Mouse (Mus musculus) gastrocnemius, postnatal 25 days (tissue): ENCODE measurements at regions not wholly inside any gene's neighbourhood (a gene's known extent, or its start where the extent isn't known, plus 50 kb on each side); places are given as distances from the start of the nearest gene placed in this dataset.
"Not testable (repeated sequence)": the region's sequence is repeated elsewhere in the genome, so short reads cannot be mapped to it uniquely, and the experiment has no call there.

Experiments used
- DNase-seq: peaks from one replicate; pipeline ENCODE4 v3.0.0; 2022

GRCm38 (mm10) chr10:96253671-96254070 lies 117.3 kb downstream of the Gm5426 start:
- DNase-seq, result no peak

DNA sequence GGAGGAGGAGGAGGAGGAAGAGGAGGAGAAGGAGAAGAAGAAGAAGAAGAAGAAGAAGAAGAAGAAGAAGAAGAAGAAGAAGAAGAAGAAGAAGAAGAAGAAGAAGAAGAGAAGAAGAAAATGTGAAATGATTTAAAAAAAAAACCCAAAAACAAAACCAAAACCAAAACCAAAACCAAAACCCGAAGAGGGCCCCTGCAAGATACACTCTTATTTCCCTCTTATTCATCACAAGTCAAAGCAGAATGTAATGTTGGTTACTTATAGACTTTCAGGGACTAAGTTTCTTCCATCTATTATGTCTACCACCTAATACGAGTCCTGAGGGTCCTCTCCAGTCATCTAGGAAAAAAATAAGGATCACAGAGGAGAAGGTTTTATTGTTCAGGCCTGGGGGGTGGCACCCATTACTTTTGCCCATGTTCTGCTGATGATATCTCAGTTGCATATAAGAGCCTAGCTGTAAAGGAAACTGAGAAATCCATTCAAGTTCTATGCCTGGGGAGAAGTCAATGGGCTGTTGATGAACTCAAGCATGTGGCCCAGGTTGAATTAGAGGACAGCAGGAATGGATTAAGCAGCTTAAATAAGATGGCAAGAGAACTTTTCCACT lies 118.0 kb downstream of the Gm5426 start:
- no peak for DNase-seq

GRCm38 (mm10) chr10:96257935-96258334 lies 121.5 kb downstream of the Gm5426 start:
- DNase-seq, result no peak

- DNase-seq, result no peak
Observed at GRCm38 (mm10) chr10:96259242-96259641, 122.8 kb downstream of the Gm5426 start.

GRCm38 (mm10) chr10:96259648-96260047 lies 123.2 kb downstream of the Gm5426 start:
- no peak for DNase-seq

DNA sequence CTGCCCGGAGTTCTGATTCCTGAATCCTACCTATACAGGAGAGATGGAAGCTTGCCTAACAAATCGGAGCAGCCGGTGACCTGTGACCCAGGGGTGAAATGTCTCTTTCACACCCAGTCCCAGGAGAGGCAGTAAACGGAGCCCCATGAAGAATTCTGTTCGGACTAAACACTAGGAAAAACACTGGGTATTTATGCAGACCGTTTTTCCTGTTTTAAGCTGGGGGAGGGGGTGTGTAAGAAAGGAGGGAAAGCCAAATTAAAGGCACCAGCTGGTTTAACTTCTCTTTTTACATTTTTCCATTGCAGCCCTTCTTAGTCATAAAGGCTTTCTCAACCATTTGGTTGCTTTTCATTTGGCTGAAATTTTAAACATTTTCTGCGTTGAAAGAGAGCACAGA lies 127.1 kb downstream of the Gm5426 start:
- DNase-seq, result no peak

- DNase-seq, result no peak
Observed at GRCm38 (mm10) chr10:96264433-96264832, 128.0 kb downstream of the Gm5426 start.

- DNase-seq, result no peak
Observed at GRCm38 (mm10) chr10:96264866-96265265, 128.5 kb downstream of the Gm5426 start.

GRCm38 (mm10) chr10:96266100-96266735 lies 129.8 kb downstream of the Gm5426 start:
- DNase-seq, result peak; percentile 16

DNA sequence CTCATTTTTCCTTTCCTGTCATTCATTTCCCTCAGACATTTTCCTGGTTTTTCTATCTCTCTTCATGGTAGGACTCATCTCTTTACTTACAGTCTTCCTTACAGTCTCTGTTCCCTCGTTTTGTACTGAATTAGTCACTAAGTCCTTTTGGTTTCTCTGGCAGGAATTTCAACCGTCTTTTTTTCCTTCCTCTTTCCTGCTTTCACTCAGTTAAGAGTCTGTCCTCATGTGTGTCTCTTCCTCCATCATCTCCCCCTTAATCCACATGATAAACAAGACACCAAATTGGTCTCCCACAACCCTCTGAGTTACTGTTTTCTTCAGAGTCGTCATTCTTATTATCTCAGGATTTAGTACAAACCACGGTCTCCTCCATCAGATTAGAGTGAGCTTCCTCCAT lies 131.2 kb downstream of the Gm5426 start:
- no peak for DNase-seq

- DNase-seq, result no peak
Observed at GRCm38 (mm10) chr10:96273607-96274365, 137.4 kb downstream of the Gm5426 start.

DNA sequence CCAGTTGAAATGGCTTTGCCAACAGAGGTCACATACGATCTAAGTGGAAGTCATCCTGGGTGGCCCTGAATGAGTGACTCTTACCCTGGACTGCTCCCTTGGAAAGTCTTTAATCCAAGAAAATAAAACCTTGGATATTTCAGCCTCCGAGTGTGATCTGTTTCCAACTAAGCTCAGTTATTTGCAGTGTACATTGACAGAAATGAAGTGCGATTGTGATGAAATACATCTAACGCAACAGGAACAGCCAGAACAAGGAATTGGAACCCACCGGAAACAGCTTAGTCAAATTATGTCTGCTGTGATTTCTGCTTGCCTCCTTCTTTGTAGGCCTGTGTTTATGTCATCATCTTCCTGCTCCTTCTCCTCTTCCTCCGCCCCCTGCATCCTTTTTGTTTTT lies 143.7 kb downstream of the Gm5426 start:
- no peak for DNase-seq

- no peak for DNase-seq
Observed at GRCm38 (mm10) chr10:96285407-96286093, 149.1 kb downstream of the Gm5426 start.

GRCm38 (mm10) chr10:96286094-96286485 lies 149.7 kb downstream of the Gm5426 start:
- no peak for DNase-seq

- not testable (repeated sequence) for DNase-seq
Observed at GRCm38 (mm10) chr10:96289005-96289404, 152.6 kb downstream of the Gm5426 start.

DNA sequence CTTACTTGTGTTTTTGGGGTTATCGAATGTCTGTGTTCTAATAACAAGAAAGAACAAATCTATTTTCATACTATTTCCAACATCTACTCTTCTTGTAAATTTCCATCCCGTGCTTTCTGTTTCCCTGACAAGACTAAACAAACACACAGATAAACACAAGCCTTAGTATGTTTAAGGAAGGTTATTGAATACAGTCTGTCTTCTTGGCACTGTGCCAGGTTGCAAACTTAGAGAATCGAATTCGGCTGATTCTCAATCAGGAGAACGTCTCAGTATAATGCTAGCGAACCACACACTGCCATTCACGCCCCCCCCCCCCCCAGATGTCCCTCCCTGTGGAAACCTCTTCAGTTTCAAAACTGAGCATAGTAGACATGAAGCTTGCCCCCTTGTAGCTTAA lies 157.2 kb downstream of the Gm5426 start:
- no peak for DNase-seq

DNA sequence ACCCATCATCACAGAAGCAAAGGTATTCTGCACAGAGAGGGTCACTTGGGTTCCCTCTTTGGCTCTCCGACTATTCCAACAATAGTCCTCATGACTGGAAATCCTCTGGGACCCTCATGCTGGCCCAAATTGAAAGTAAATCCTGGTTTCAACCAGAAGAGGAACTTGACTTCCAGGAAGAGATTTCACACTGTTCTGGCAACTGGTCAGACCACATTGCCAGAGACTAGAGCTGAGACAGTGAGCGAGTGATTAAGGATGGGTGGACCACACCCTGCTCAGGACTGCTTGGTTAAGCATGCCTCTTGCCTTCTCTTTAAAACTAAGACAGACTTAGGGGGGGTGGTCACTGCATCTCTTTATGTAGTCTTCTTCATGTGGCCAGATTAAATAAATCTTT lies 158.3 kb downstream of the Gm5426 start:
- peak; percentile 31 for DNase-seq

DNA sequence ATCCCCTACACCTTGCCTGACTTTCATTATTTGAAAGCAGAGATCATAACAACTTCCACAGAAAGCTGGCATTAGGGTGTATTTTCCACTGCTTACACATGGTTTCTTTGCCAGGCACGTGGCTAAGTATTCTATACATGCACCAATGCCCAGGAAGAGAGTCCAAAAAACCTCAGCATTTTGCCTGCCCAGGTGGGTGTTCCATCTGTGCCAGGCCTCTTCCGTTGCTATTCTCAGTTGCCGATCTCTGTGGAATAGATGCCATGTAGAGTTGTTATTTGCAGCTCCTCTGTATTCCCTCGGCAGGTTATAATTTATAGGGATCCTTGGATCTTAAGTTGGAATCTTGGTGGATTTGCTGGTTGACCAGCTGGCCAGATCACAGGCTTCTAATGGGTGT lies 161.3 kb downstream of the Gm5426 start:
- no peak for DNase-seq

GRCm38 (mm10) chr10:96298566-96298965 lies 162.2 kb downstream of the Gm5426 start:
- DNase-seq, result no peak

DNA sequence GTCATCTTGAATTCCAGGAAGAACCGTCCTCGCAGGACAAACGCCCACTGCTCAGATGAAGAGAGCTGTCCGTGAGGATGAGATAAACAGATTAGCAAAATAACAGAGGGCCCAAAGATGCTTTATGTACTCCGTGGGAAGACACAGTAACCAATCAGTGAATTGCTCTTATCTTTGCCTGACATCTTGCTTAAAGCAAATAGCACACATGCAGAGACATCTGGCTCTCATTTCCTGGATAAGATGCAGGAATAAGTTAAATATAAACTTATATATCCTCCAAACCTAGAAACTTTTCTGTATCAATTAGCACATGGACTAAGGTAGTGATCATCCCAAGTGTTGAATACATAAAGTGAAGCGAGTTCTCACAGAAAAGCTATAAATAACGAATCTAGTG lies 169.3 kb downstream of the Gm5426 start:
- DNase-seq, result no peak

- DNase-seq, result peak; percentile 63
Observed at GRCm38 (mm10) chr10:96308713-96309445, 172.5 kb downstream of the Gm5426 start.

- no peak for DNase-seq
Observed at GRCm38 (mm10) chr10:96309766-96310165, 173.4 kb downstream of the Gm5426 start.
